Mouse (Mus musculus): ENCODE results near the gene Setd1b.

- TF ChIP-seq POLR2A (IDR thresholded peaks at IDR 0.05; ENCODE audit: borderline replicate concordance, insufficient read depth, low read length) (no peak), CTCF (IDR thresholded peaks at IDR 0.05; ENCODE audit: borderline replicate concordance, insufficient read depth, low read depth, low read length) (peak; percentile 41; the same call in 1 of the 2 replicates)
Measured at GRCm38 (mm10) chr5:123114924-123115323, 27.1 kb upstream of the Setd1b start.

Data from cerebellum, adult 2 months (tissue).